Mouse (Mus musculus) left cerebral cortex, adult 18-20 months (tissue): ENCODE data around the gene Ap1g1. TPM values are rescaled to one million over a fixed set of nuclear protein-coding genes. Genes with fewer than 3 reads are reported as not detected.

Source experiments
- total RNA-seq, 2 experiments: library from RNA; stranded (reverse); gene quantifications; 2 replicates each; pipeline ENCODE4 v1.2.3; 2021

Ap1g1 gene
- total RNA-seq, 2 experiments from 2014 or later, result 82.6 to 88.8 TPM

Other genes starting within 250 kb of the Ap1g1 start
- gene Dhx38, start 212.7 kb upstream of the Ap1g1 start, total RNA-seq, result 10 to 100 TPM; 28.5 to 28.9 TPM
- gene Txnl4b, start 212.7 kb upstream of the Ap1g1 start, total RNA-seq, result 10 to 100 TPM; 15.6 to 17.5 TPM
- gene Hp, start 199.4 kb upstream of the Ap1g1 start, total RNA-seq, result under 1 TPM in 1 of 2 experiments, not detected in 1; 0.26 TPM
- 10 to 100 TPM; 16.3 to 20.3 TPM for gene Dhodh, start 169.9 kb upstream of the Ap1g1 start, total RNA-seq
- gene Pkd1l3, start 164.0 kb upstream of the Ap1g1 start, total RNA-seq, result under 1 TPM; 0.73 to 0.91 TPM
- 10 to 100 TPM; 69.4 to 77.7 TPM for gene Ist1, start 85.3 kb upstream of the Ap1g1 start, total RNA-seq
- 10 to 100 TPM; 38.2 to 41.0 TPM for gene Zfp821, start 73.0 kb upstream of the Ap1g1 start, total RNA-seq
- gene Atxn1l, start 40.8 kb upstream of the Ap1g1 start, total RNA-seq, result 10 to 100 TPM; 42.8 to 45.0 TPM
- gene Phlpp2, start 90.0 kb downstream of the Ap1g1 start, total RNA-seq, result 10 to 100 TPM; 34.3 to 37.3 TPM
- under 1 TPM; 0.37 to 0.45 TPM for gene Marveld3, start 183.6 kb downstream of the Ap1g1 start, total RNA-seq
- not detected for gene Tat, start 211.9 kb downstream of the Ap1g1 start, total RNA-seq